Mouse (Mus musculus) hindbrain, postnatal 0 days (tissue): ENCODE measurements around the gene Fbxw8. TPM values are rescaled to one million over a fixed set of nuclear protein-coding genes. Genes with fewer than 3 reads are reported as not detected.

Experiments
- ATAC-seq: fragments of 200-750 bp; cut with Nextera tagmentation; 2 replicates; pipeline ENCODE4 v1.8.0; 2017; ENCODE audit warnings: mild to moderate bottlenecking, moderate TSS enrichment, moderate library complexity
- DNase-seq: peaks from one replicate; pipeline ENCODE4 v3.0.0-alpha.2; 2015; ENCODE audit warnings: low spot score
- H3K27ac ChIP-seq: fragments of 300-500 bp; sonication (generic); 2 replicates; pipeline ENCODE4 v1.5.1; 2014; ENCODE audit warnings: mild to moderate bottlenecking
- H3K27me3 ChIP-seq: fragments of 300-500 bp; sonication (generic); 2 replicates; pipeline ENCODE4 v1.6.1; 2014; ENCODE audit warnings: low read length, mixed read lengths; ENCODE audit not compliant: insufficient read depth
- H3K36me3 ChIP-seq: fragments of 300-500 bp; sonication (generic); 2 replicates; pipeline ENCODE4 v1.6.1; 2014; ENCODE audit warnings: low read length, mixed read lengths; ENCODE audit not compliant: insufficient read depth
- H3K4me1 ChIP-seq: fragments of 300-500 bp; sonication (generic); 2 replicates; pipeline ENCODE4 v1.6.1; 2014; ENCODE audit warnings: antibody characterized with exemption, low read length, mixed read lengths; ENCODE audit not compliant: insufficient read depth
- H3K4me2 ChIP-seq: fragments of 300-500 bp; sonication (generic); 2 replicates; pipeline ENCODE4 v1.6.1; 2014; ENCODE audit warnings: low read depth, mild to moderate bottlenecking, low read length, moderate library complexity, mixed read lengths
- H3K4me3 ChIP-seq: fragments of 300-500 bp; sonication (generic); 2 replicates; pipeline ENCODE4 v1.5.1; 2014; ENCODE audit warnings: low read length
- H3K9ac ChIP-seq: fragments of 300-500 bp; sonication (generic); replicated peaks from 2 replicates; pipeline ENCODE4 v1.6.1; 2014; ENCODE audit warnings: mild to moderate bottlenecking, low read length, moderate library complexity, mixed read lengths
- H3K9me3 ChIP-seq: fragments of 300-500 bp; sonication (generic); 2 replicates; pipeline ENCODE4 v1.6.1; 2016; ENCODE audit warnings: low read length, mixed read lengths
- CTCF ChIP-seq: IDR thresholded peaks from 2 replicates; pipeline ENCODE4 v1.5.1; 2016; ENCODE audit warnings: antibody characterized with exemption, control low read depth, low read depth
- WGBS: fragments of 180-500 bp; shearing (Covaris S2); extraction: QIAGEN DNeasy Blood & Tissue Kit; methylation state at CpG from one replicate; pipeline ENCODE4 v1.1.7; 2014; 5-methylcytosine and 5-hydroxymethylcytosine counted together
- polyA plus RNA-seq: library from polyadenylated mRNA; unstranded; fragments of >200 nt; fragmentation: Nextera tagmentation; extraction: Ambion mirVana; gene quantifications from 2 replicates; pipeline ENCODE4 v1.2.1, GENCODE M21; 2015
- total RNA-seq: library from RNA; depleted of rRNA; stranded (reverse); fragments of >200 nt; gene quantifications from 2 replicates; pipeline ENCODE4 v1.2.3, GENCODE M21; 2014

Gene Fbxw8
- total and polyA plus RNA-seq, 2 experiments from 2014 or later = 18.0 to 57.5 TPM

GRCm38 (mm10) chr5:118113617-118114016 is 41.6 kb downstream of the Fbxw8 start:
- peak; percentile 43 for TF ChIP-seq CTCF
- Histone ChIP-seq H3K4me1 (peaks cover 7% of the 10 kb centered on the region), H3K36me3 (peaks cover 5% of the 10 kb centered on the region; the same call in 1 of the 2 replicates), H3K9me3 (no peaks in the 10 kb centered on the region), H3K27ac (no peak overlapping the region), H3K27me3 (no peaks in the 10 kb centered on the region), H3K4me3 (no peak overlapping the region), H3K9ac (no peak overlapping the region), H3K4me2 (no peak overlapping the region)
- 43% methylated on average over 13 of the region's 13 CpGs for WGBS
- DNase-seq (peak; percentile 65), ATAC-seq (no peak; the same call in 1 of the 2 replicates)

DNA sequence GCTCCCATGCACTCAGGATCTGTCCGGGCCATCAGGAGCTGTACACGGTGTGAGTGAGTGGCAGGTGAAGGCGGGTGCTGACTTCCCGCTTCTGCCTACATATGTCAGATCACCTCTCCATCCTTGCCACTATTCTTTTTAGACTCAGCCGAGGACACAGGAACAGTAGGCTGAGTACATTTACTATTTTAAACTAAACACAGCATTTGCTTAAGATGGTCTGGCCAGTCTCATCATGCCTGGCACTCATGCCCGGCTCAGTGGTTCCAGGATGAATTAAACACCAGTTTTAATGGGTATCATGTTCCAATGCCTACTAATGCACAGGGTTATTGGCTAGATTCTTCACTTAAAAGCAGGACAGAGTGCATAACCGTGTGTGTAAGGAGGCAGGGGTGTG is 42.2 kb downstream of the Fbxw8 start:
- no peak for TF ChIP-seq CTCF
- ATAC-seq = no peak
- 82% methylated on average over 7 of the region's 7 CpGs for WGBS
- Histone ChIP-seq H3K36me3 (peaks cover 5% of the 10 kb centered on the region; the same call in 1 of the 2 replicates), H3K4me1 (peaks cover 10% of the 10 kb centered on the region), H3K27ac (no peak overlapping the region), H3K27me3 (no peaks in the 10 kb centered on the region), H3K4me3 (no peak overlapping the region), H3K4me2 (no peak overlapping the region), H3K9ac (no peak overlapping the region), H3K9me3 (no peaks in the 10 kb centered on the region)
- no peak for DNase-seq

GRCm38 (mm10) chr5:118108794-118109440 is 46.3 kb downstream of the Fbxw8 start:
- ATAC-seq = no peak
- WGBS = 65% methylated on average over 7 of the region's 7 CpGs

GRCm38 (mm10) chr5:118108124-118108793 is 47.0 kb downstream of the Fbxw8 start:
- Histone ChIP-seq H3K27ac (peak overlapping the region; percentile 69), H3K27me3 (no peaks in the 10 kb centered on the region), H3K4me1 (peaks cover 10% of the 10 kb centered on the region), H3K36me3 (peaks cover 5% of the 10 kb centered on the region; the same call in 1 of the 2 replicates), H3K4me3 (no peak overlapping the region), H3K4me2 (no peak overlapping the region), H3K9ac (no peak overlapping the region), H3K9me3 (no peaks in the 10 kb centered on the region)
- TF ChIP-seq CTCF = no peak
- ATAC-seq (peak; percentile 84), DNase-seq (peak; percentile 89)
- WGBS = 30% methylated on average over 17 of the region's 17 CpGs

More at GRCm38 (mm10) chr5:118108794-118109440, 46.3 kb downstream of the Fbxw8 start:
- Histone ChIP-seq H3K9me3 (no peaks in the 10 kb centered on the region), H3K27me3 (no peaks in the 10 kb centered on the region), H3K4me1 (peaks cover 10% of the 10 kb centered on the region), H3K4me3 (no peak overlapping the region), H3K9ac (no peak overlapping the region), H3K36me3 (peaks cover 5% of the 10 kb centered on the region; the same call in 1 of the 2 replicates), H3K27ac (peak overlapping the region; percentile 69), H3K4me2 (no peak overlapping the region)
- no peak for DNase-seq
- TF ChIP-seq CTCF = no peak

- Histone ChIP-seq H3K9me3 (no peaks in the 10 kb centered on the region), H3K27ac (no peak overlapping the region), H3K4me3 (no peak overlapping the region), H3K36me3 (peaks cover 5% of the 10 kb centered on the region; the same call in 1 of the 2 replicates), H3K27me3 (no peaks in the 10 kb centered on the region), H3K4me1 (peaks cover 10% of the 10 kb centered on the region), H3K4me2 (no peak overlapping the region), H3K9ac (no peak overlapping the region)
- ATAC-seq (no peak), DNase-seq (no peak)
- 81% methylated on average over 10 of the region's 10 CpGs for WGBS
- TF ChIP-seq CTCF = no peak
Measured at GRCm38 (mm10) chr5:118106667-118107066, 48.6 kb downstream of the Fbxw8 start.

GRCm38 (mm10) chr5:118105536-118105935 is 49.7 kb downstream of the Fbxw8 start:
- no peaks in the 10 kb centered on the region for H3K27me3 ChIP-seq
- 63% methylated on average over 8 of the region's 8 CpGs for WGBS

More at GRCm38 (mm10) chr5:118105536-118105935, 49.7 kb downstream of the Fbxw8 start:
- H3K36me3 ChIP-seq = peaks cover 5% of the 10 kb centered on the region; the same call in 1 of the 2 replicates
- H3K4me1 ChIP-seq = peaks cover 10% of the 10 kb centered on the region
- no peak for ATAC-seq
- no peak overlapping the region for H3K4me3 ChIP-seq
- no peak for DNase-seq
- no peak for TF ChIP-seq CTCF
- H3K4me2 ChIP-seq = no peak overlapping the region
- H3K9ac ChIP-seq = no peak overlapping the region
- no peak overlapping the region for H3K27ac ChIP-seq
- no peaks in the 10 kb centered on the region for H3K9me3 ChIP-seq
